Mouse (Mus musculus) hindbrain, embryonic 11.5 days (tissue): Measurements from ENCODE around the gene Zg16. TPM values are rescaled to one million over a fixed set of nuclear protein-coding genes. Genes with fewer than 3 reads are reported as not detected.
"Not testable (repeated sequence)": the region's sequence is repeated elsewhere in the genome, so short reads cannot be mapped to it uniquely, and the experiment has no call there.

ENCODE experiments used
- ATAC-seq: fragments of 200-750 bp; cut with Nextera tagmentation; 2 replicates; pipeline ENCODE4 v1.8.0; 2017; ENCODE audit warnings: mild to moderate bottlenecking, moderate TSS enrichment, moderate library complexity; ENCODE audit not compliant: low FRiP score
- DNase-seq: peaks from one replicate; pipeline ENCODE4 v3.0.0-alpha.2; 2015; ENCODE audit warnings: low spot score
- H3K27ac ChIP-seq: fragments of 300-500 bp; sonication (generic); 2 replicates; pipeline ENCODE4 v1.5.1; 2014; ENCODE audit warnings: mild to moderate bottlenecking, low read depth, low read length
- H3K27me3 ChIP-seq: fragments of 300-500 bp; sonication (generic); 2 replicates; pipeline ENCODE4 v1.6.1; 2014; ENCODE audit warnings: mild to moderate bottlenecking, low read length, moderate library complexity, mixed read lengths; ENCODE audit not compliant: control insufficient read depth, insufficient read depth
- H3K36me3 ChIP-seq: fragments of 300-500 bp; sonication (generic); 2 replicates; pipeline ENCODE4 v1.6.1; 2014; ENCODE audit warnings: mild to moderate bottlenecking, low read length, moderate library complexity, mixed read lengths; ENCODE audit not compliant: control insufficient read depth, insufficient read depth
- H3K4me1 ChIP-seq: fragments of 300-500 bp; sonication (generic); replicated peaks from 2 replicates; pipeline ENCODE4 v1.6.1; 2014; ENCODE audit warnings: low read length, mixed read lengths; ENCODE audit not compliant: control insufficient read depth, insufficient read depth
- H3K4me2 ChIP-seq: fragments of 300-500 bp; sonication (generic); replicated peaks from 2 replicates; pipeline ENCODE4 v1.6.1; 2014; ENCODE audit warnings: mild to moderate bottlenecking, low read depth, low read length
- H3K4me3 ChIP-seq: fragments of 300-500 bp; sonication (generic); 2 replicates; pipeline ENCODE4 v1.5.1; 2014; ENCODE audit warnings: low read depth, low read length
- H3K9ac ChIP-seq: fragments of 300-500 bp; sonication (generic); 2 replicates; pipeline ENCODE4 v1.6.1; 2014; ENCODE audit warnings: low read depth, low read length
- H3K9me3 ChIP-seq: fragments of 300-500 bp; sonication (generic); 2 replicates; pipeline ENCODE4 v1.6.1; 2016; ENCODE audit warnings: low read length; ENCODE audit not compliant: control insufficient read depth
- WGBS: fragments of 180-500 bp; shearing (Covaris S2); extraction: QIAGEN DNeasy Blood & Tissue Kit; methylation state at CpG from one replicate; pipeline ENCODE4 v1.1.7; 2014; 5-methylcytosine and 5-hydroxymethylcytosine counted together
- polyA plus RNA-seq: library from polyadenylated mRNA; unstranded; fragments of >200 nt; fragmentation: Nextera tagmentation; extraction: Ambion mirVana; gene quantifications from 2 replicates; pipeline ENCODE4 v1.2.1, GENCODE M21; 2014

The Zg16 gene
- polyA plus RNA-seq, 1 experiment from 2014 or later = not detected

- Histone ChIP-seq H3K4me2 (no peak overlapping the region), H3K9ac (no peak overlapping the region), H3K4me3 (no peak overlapping the region), H3K36me3 (no peaks in the 10 kb centered on the region), H3K4me1 (no peaks in the 10 kb centered on the region), H3K9me3 (no peaks in the 10 kb centered on the region), H3K27me3 (no peaks in the 10 kb centered on the region), H3K27ac (no peak overlapping the region)
- DNase-seq (no peak), ATAC-seq (no peak)
- WGBS = 88% methylated on average over 5 of the region's 5 CpGs
Measured at GRCm38 (mm10) chr7:127098521-127098920, 11.4 kb upstream of the Zg16 start.

- no peak for DNase-seq
- Histone ChIP-seq H3K4me2 (no peak overlapping the region), H3K9ac (no peak overlapping the region), H3K27ac (no peak overlapping the region), H3K4me1 (no peaks in the 10 kb centered on the region), H3K36me3 (no peaks in the 10 kb centered on the region), H3K27me3 (no peaks in the 10 kb centered on the region), H3K9me3 (no peaks in the 10 kb centered on the region), H3K4me3 (no peak overlapping the region)
- 74% methylated on average over 7 of the region's 7 CpGs for WGBS
- ATAC-seq = no peak
Measured at GRCm38 (mm10) chr7:127096456-127096855, 9.3 kb upstream of the Zg16 start.

- Histone ChIP-seq H3K9me3 (no peaks in the 10 kb centered on the region), H3K27ac (no peak overlapping the region), H3K4me2 (no peak overlapping the region), H3K27me3 (no peaks in the 10 kb centered on the region), H3K9ac (no peak overlapping the region), H3K4me1 (no peaks in the 10 kb centered on the region), H3K4me3 (no peak overlapping the region), H3K36me3 (no peaks in the 10 kb centered on the region)
- DNase-seq = no peak
- ATAC-seq = no peak
- WGBS = 84% methylated on average over 3 of the region's 3 CpGs
Measured at GRCm38 (mm10) chr7:127093914-127094313, 6.8 kb upstream of the Zg16 start.

- Histone ChIP-seq H3K9ac (no peak within 1 kb of the TSS), H3K4me3 (no peak within 1 kb of the TSS), H3K4me2 (no peak within 1 kb of the TSS), H3K9me3 (no peaks in the 10 kb centered on the region), H3K4me1 (no peaks in the 10 kb centered on the region), H3K27me3 (no peaks in the 10 kb centered on the region), H3K36me3 (no peaks in the 10 kb centered on the region), H3K27ac (no peak within 1 kb of the TSS)
- WGBS = 73% methylated on average over 16 of the region's 16 CpGs
- ATAC-seq = no peak
- DNase-seq = no peak
Measured at GRCm38 (mm10) chr7:127091114-127091896, 4.2 kb upstream of the Zg16 start, which contains the start of gene AI467606. Gene AI467606 (plus strand): TSS chr7:127091359.

- ATAC-seq = no peak
- H3K4me2 ChIP-seq = no peak overlapping the region
- WGBS = 90% methylated on average over 20 of the region's 20 CpGs
Measured at GRCm38 (mm10) chr7:127090154-127091113, 3.3 kb upstream of the Zg16 start.

GRCm38 (mm10) chr7:127088901-127089845 lies 2.0 kb upstream of the Zg16 start:
- Histone ChIP-seq H3K9me3 (no peaks in the 10 kb centered on the region), H3K4me2 (peak overlapping the region; percentile 32), H3K27ac (no peak overlapping the region), H3K36me3 (no peaks in the 10 kb centered on the region), H3K9ac (peak overlapping the region; percentile 49), H3K4me1 (no peaks in the 10 kb centered on the region), H3K4me3 (peak overlapping the region; percentile 14; the same call in 1 of the 2 replicates), H3K27me3 (no peaks in the 10 kb centered on the region)
- DNase-seq (peak; percentile 32), ATAC-seq (no peak)
- WGBS = 21% methylated on average over 27 of the region's 27 CpGs

More at GRCm38 (mm10) chr7:127090154-127091113, 3.3 kb upstream of the Zg16 start:
- H3K4me1 ChIP-seq = no peaks in the 10 kb centered on the region
- no peaks in the 10 kb centered on the region for H3K36me3 ChIP-seq
- no peaks in the 10 kb centered on the region for H3K27me3 ChIP-seq
- no peak for DNase-seq
- no peaks in the 10 kb centered on the region for H3K9me3 ChIP-seq
- H3K4me3 ChIP-seq = no peak overlapping the region
- no peak overlapping the region for H3K9ac ChIP-seq
- H3K27ac ChIP-seq = no peak overlapping the region

- Histone ChIP-seq H3K4me2 (no peak overlapping the region), H3K27me3 (no peaks in the 10 kb centered on the region), H3K9ac (no peak overlapping the region), H3K4me3 (no peak overlapping the region), H3K4me1 (no peaks in the 10 kb centered on the region), H3K27ac (no peak overlapping the region), H3K9me3 (no peaks in the 10 kb centered on the region), H3K36me3 (no peaks in the 10 kb centered on the region)
- no peak for ATAC-seq
- WGBS = 88% methylated on average over 3 of the region's 3 CpGs
- no peak for DNase-seq
Measured at GRCm38 (mm10) chr7:127088083-127088482, 955 bp upstream of the Zg16 start.

- H3K27ac ChIP-seq, DNase-seq, H3K4me2 ChIP-seq, H3K4me1 ChIP-seq, H3K36me3 ChIP-seq, H3K9ac ChIP-seq, H3K9me3 ChIP-seq, H3K27me3 ChIP-seq, H3K4me3 ChIP-seq, ATAC-seq: not testable (repeated sequence)
- WGBS = 81% methylated on average over 6 of the region's 6 CpGs
Measured at GRCm38 (mm10) chr7:127085751-127086150, 1.4 kb downstream of the Zg16 start.
